Mouse (Mus musculus) G1E (cell line): ENCODE results near the gene Gpr141. TPM values are rescaled to one million over a fixed set of nuclear protein-coding genes. Genes with fewer than 3 reads are reported as not detected.

Experiments
- ATAC-seq: 2 replicates; pipeline ENCODE4 v1.8.0; 2016; ENCODE audit warnings: mild to moderate bottlenecking; ENCODE audit not compliant: insufficient number of reproducible peaks, poor library complexity, low FRiP score, severe bottlenecking; ENCODE audit errors: extremely low read depth
- DNase-seq: peaks from one replicate; pipeline ENCODE4 v3.0.0; 2012; ENCODE audit warnings: low spot score
- H3K27me3 ChIP-seq: 2 replicates; pipeline ENCODE4 v1.6.1; 2012; ENCODE audit warnings: mild to moderate bottlenecking, low read length, inconsistent platforms; ENCODE audit not compliant: insufficient read depth
- H3K36me3 ChIP-seq: replicated peaks from 2 replicates; pipeline ENCODE3; 2012; ENCODE audit warnings: mild to moderate bottlenecking, inconsistent platforms
- H3K4me1 ChIP-seq: 2 replicates; pipeline ENCODE4 v1.6.1; 2012; ENCODE audit warnings: low read depth, low read length, inconsistent platforms, mixed read lengths; ENCODE audit not compliant: insufficient read depth
- H3K4me3 ChIP-seq: 2 replicates; pipeline ENCODE4 v1.5.1; 2012; ENCODE audit warnings: low read depth, mild to moderate bottlenecking, inconsistent platforms, low read length, moderate library complexity, mixed read lengths
- H3K9me3 ChIP-seq: replicated peaks from 2 replicates; pipeline ENCODE4 v1.6.1; 2012; ENCODE audit warnings: inconsistent platforms
- CTCF ChIP-seq: IDR thresholded peaks from 2 replicates; pipeline ENCODE4 v1.5.1; 2012; ENCODE audit warnings: low read depth, low read length, inconsistent platforms, mixed read lengths
- GATA1 ChIP-seq: IDR thresholded peaks from 2 replicates; pipeline ENCODE4 v1.6.1; 2012; ENCODE audit warnings: borderline replicate concordance, low read length, inconsistent platforms, mixed read lengths
- GATA2 ChIP-seq: IDR thresholded peaks from 2 replicates; pipeline ENCODE4 v1.6.1; 2012; ENCODE audit warnings: low read depth, low read length, inconsistent platforms, borderline replicate concordance
- POLR2AphosphoS5 ChIP-seq: IDR thresholded peaks from 2 replicates; pipeline ENCODE4 v1.6.1; 2012; ENCODE audit warnings: low read depth, low read length, inconsistent platforms; ENCODE audit not compliant: insufficient replicate concordance
- TAL1 ChIP-seq: conservative IDR thresholded peaks from 2 replicates; pipeline ENCODE4 v1.6.1; 2012; ENCODE audit warnings: low read depth, low read length, inconsistent platforms, mixed read lengths
- polyA plus RNA-seq: library from polyadenylated mRNA; stranded (reverse); fragments of >175 nt; gene quantifications from 2 replicates; pipeline ENCODE4 v1.2.3, GENCODE M21; 2012
- total RNA-seq, 2 experiments: library from RNA; stranded (forward) in 1 of 2; stranded (reverse) in 1 of 2; fragments of 200-1000 nt in 1 of 2; fragments of >200 nt in 1 of 2; fragmentation: Nextera tagmentation in 1 of 2; gene quantifications; 2 replicates each; pipeline ENCODE4 v1.2.3; 2014 to 2017

Gpr141 gene
- total RNA-seq (2014; fragmentation: Nextera tagmentation) (not detected in 2 replicates), total RNA-seq (2017) (0.12 and 0.16 TPM in 2 replicates), polyA plus RNA-seq (not detected in 2 replicates)

GRCm38 (mm10) chr13:19824071-19824470 lies at the start of gene Gpr141:
TSS of gene Gpr141 (minus strand) at chr13:19824257.
- no peaks in the 10 kb centered on the region for H3K27me3 ChIP-seq
- no peak for ATAC-seq
- H3K9me3 ChIP-seq: no peaks in the 10 kb centered on the region
- no peak for TF ChIP-seq TAL1
- no peak for TF ChIP-seq GATA2
- no peak for TF ChIP-seq POLR2AphosphoS5
- no peak for TF ChIP-seq CTCF
- TF ChIP-seq GATA1: no peak
- H3K4me3 ChIP-seq: no peak within 1 kb of the TSS
- no peak for DNase-seq
- H3K36me3 ChIP-seq: no peaks in the 10 kb centered on the region
- no peaks in the 10 kb centered on the region for H3K4me1 ChIP-seq

- no peak for ATAC-seq
- TF ChIP-seq TAL1 (no peak), GATA2 (no peak), GATA1 (no peak), CTCF (no peak)
- H3K4me3 ChIP-seq: no peak overlapping the region
- DNase-seq: no peak
- H3K36me3 ChIP-seq: no peaks in the 10 kb centered on the region
- no peaks in the 10 kb centered on the region for H3K4me1 ChIP-seq
- no peaks in the 10 kb centered on the region for H3K27me3 ChIP-seq
- H3K9me3 ChIP-seq: no peaks in the 10 kb centered on the region
Observed at GRCm38 (mm10) chr13:19864241-19864640, 40.2 kb upstream of the Gpr141 start.

- H3K36me3 ChIP-seq: no peaks in the 10 kb centered on the region
- no peaks in the 10 kb centered on the region for H3K27me3 ChIP-seq
- no peak overlapping the region for H3K4me3 ChIP-seq
- no peaks in the 10 kb centered on the region for H3K9me3 ChIP-seq
- ATAC-seq: no peak
- TF ChIP-seq POLR2AphosphoS5 (no peak), CTCF (no peak), GATA1 (no peak), GATA2 (no peak), TAL1 (no peak)
- no peak for DNase-seq
- H3K4me1 ChIP-seq: no peaks in the 10 kb centered on the region
Observed at GRCm38 (mm10) chr13:19854629-19855333, 30.7 kb upstream of the Gpr141 start.

GRCm38 (mm10) chr13:19854049-19854448 lies 30.0 kb upstream of the Gpr141 start:
- TF ChIP-seq CTCF: no peak
- no peak for TF ChIP-seq TAL1
- TF ChIP-seq GATA1: no peak
- TF ChIP-seq POLR2AphosphoS5: no peak
- no peak for TF ChIP-seq GATA2
- Histone ChIP-seq H3K9me3 (no peaks in the 10 kb centered on the region), H3K27me3 (no peaks in the 10 kb centered on the region), H3K4me1 (no peaks in the 10 kb centered on the region), H3K36me3 (no peaks in the 10 kb centered on the region), H3K4me3 (no peak overlapping the region)
- ATAC-seq (no peak), DNase-seq (no peak)

- Histone ChIP-seq H3K36me3 (no peaks in the 10 kb centered on the region), H3K4me3 (no peak overlapping the region), H3K4me1 (no peaks in the 10 kb centered on the region), H3K27me3 (no peaks in the 10 kb centered on the region), H3K9me3 (no peaks in the 10 kb centered on the region)
- no peak for TF ChIP-seq GATA2
- TF ChIP-seq CTCF: no peak
- TF ChIP-seq POLR2AphosphoS5: no peak
- no peak for TF ChIP-seq TAL1
- TF ChIP-seq GATA1: no peak
- DNase-seq: no peak
- no peak for ATAC-seq
Observed at GRCm38 (mm10) chr13:19843448-19843847, 19.4 kb upstream of the Gpr141 start.

GRCm38 (mm10) chr13:19842707-19843106 lies 18.6 kb upstream of the Gpr141 start:
- Histone ChIP-seq H3K9me3 (no peaks in the 10 kb centered on the region), H3K4me1 (no peaks in the 10 kb centered on the region), H3K27me3 (no peaks in the 10 kb centered on the region), H3K4me3 (no peak overlapping the region), H3K36me3 (no peaks in the 10 kb centered on the region)
- no peak for TF ChIP-seq POLR2AphosphoS5
- TF ChIP-seq TAL1: no peak
- ATAC-seq: no peak
- DNase-seq: no peak
